Mouse (Mus musculus) small intestine, adult 2 months (tissue): ENCODE results near the gene Adssl1.

ENCODE experiments used
- CTCF ChIP-seq: fragments of 200-500 bp; IDR thresholded peaks from 2 replicates; pipeline ENCODE4 v1.5.1; 2012; ENCODE audit warnings: low read depth, mild to moderate bottlenecking, control low read depth, inconsistent platforms, low read length, moderate library complexity, mixed read lengths; ENCODE audit not compliant: insufficient replicate concordance, insufficient read length; ENCODE audit errors: extremely low read depth
- POLR2A ChIP-seq: fragments of 200-500 bp; IDR thresholded peaks from 2 replicates; pipeline ENCODE4 v1.6.1; 2012; ENCODE audit warnings: low read depth, mild to moderate bottlenecking, control low read depth, inconsistent platforms, low read length, moderate library complexity

DNA sequence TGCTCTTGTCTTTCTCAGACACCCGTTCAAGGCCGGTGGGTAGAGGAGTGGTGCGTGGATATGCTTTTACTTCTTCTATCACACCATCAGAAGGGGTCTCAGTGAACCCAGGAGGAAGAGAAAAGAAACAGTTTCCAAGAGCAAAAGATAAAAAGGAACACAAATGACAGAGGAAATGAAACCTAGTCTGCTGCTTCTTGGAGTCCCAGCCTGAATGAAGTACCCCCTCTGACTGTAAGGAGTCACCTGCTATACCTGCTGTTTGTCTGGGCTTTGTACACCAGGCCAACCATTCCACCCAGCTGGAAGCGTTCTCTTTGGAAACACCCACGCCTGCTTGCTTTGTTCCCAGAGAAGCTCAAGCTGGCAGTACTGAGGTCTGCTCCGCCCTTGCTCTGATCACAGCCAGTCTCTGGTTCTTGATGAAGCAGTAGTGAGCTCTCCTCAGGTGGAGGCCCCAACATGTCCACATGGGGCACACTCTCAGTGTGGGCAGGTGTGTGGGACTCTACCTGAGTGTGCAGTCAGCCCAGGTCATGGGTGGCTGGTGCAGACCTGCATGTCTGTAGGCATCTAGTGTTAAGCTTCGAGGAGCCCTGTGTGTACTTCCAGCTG is 33.8 kb upstream of the Adssl1 start:
- TF ChIP-seq CTCF (no peak), POLR2A (no peak)
